Mouse (Mus musculus) stomach, postnatal 0 days (tissue): ENCODE results near the gene Eme2.

Experiments
- CTCF ChIP-seq: IDR thresholded peaks from 2 replicates; pipeline ENCODE4 v1.5.1; 2016; ENCODE audit warnings: antibody characterized with exemption, low read depth, mild to moderate bottlenecking, moderate library complexity
- EP300 ChIP-seq: optimal IDR thresholded peaks from 2 replicates; pipeline ENCODE3; 2016; ENCODE audit warnings: antibody characterized with exemption

GRCm38 (mm10) chr17:24932431-24932830 lies 37.5 kb upstream of the Eme2 start:
- TF ChIP-seq CTCF: no peak
- TF ChIP-seq EP300: no peak
